Mouse (Mus musculus): Measurements from ENCODE around the gene Helt. TPM values are rescaled to one million over a fixed set of nuclear protein-coding genes. Genes with fewer than 3 reads are reported as not detected.
A peak's percentile ranks its signal among the peaks of the same experiment; 100 is the strongest.

Helt gene
- polyA plus RNA-seq (2015; fragmentation: Nextera tagmentation; extraction: Ambion mirVana), result 0.23 TPM in 1 of 2 replicates, not detected in the other

- no peak for DNase-seq (ENCODE audit: low spot score)
Observed at GRCm38 (mm10) chr8:46294181-46294892, at the start of gene Helt. Gene Helt, minus strand, starts transcription at chr8:46294671.

- DNase-seq (ENCODE audit: low spot score), result no peak
Observed at GRCm38 (mm10) chr8:46342272-46342671, 47.8 kb upstream of the Helt start.

- no peak for DNase-seq (ENCODE audit: low spot score)
Observed at GRCm38 (mm10) chr8:46340381-46341273, 46.2 kb upstream of the Helt start.

- no peak for DNase-seq (ENCODE audit: low spot score)
Observed at GRCm38 (mm10) chr8:46339317-46339716, 44.8 kb upstream of the Helt start.

- DNase-seq (ENCODE audit: low spot score), result no peak
Observed at GRCm38 (mm10) chr8:46336351-46336750, 41.9 kb upstream of the Helt start.

- DNase-seq (ENCODE audit: low spot score), result no peak
Observed at GRCm38 (mm10) chr8:46332389-46333061, 38.1 kb upstream of the Helt start.

- DNase-seq (ENCODE audit: low spot score), result no peak
Observed at GRCm38 (mm10) chr8:46331801-46332200, 37.3 kb upstream of the Helt start.

GRCm38 (mm10) chr8:46329396-46329795, 34.9 kb upstream of the Helt start:
- DNase-seq (ENCODE audit: low spot score), result no peak

GRCm38 (mm10) chr8:46327284-46327683, 32.8 kb upstream of the Helt start:
- DNase-seq (ENCODE audit: low spot score), result no peak

- DNase-seq (ENCODE audit: low spot score), result no peak
Observed at GRCm38 (mm10) chr8:46326715-46327114, 32.2 kb upstream of the Helt start.

- DNase-seq (ENCODE audit: low spot score), result no peak
Observed at GRCm38 (mm10) chr8:46324676-46325075, 30.2 kb upstream of the Helt start.

- no peak for DNase-seq (ENCODE audit: low spot score)
Observed at GRCm38 (mm10) chr8:46323672-46324191, 29.3 kb upstream of the Helt start.

- DNase-seq (ENCODE audit: low spot score), result no peak
Observed at GRCm38 (mm10) chr8:46322833-46323232, 28.4 kb upstream of the Helt start.

GRCm38 (mm10) chr8:46322421-46322820, 27.9 kb upstream of the Helt start:
- no peak for DNase-seq (ENCODE audit: low spot score)

- DNase-seq (ENCODE audit: low spot score), result no peak
Observed at GRCm38 (mm10) chr8:46318802-46319201, 24.3 kb upstream of the Helt start.

- DNase-seq (ENCODE audit: low spot score), result no peak
Observed at GRCm38 (mm10) chr8:46317161-46317560, 22.7 kb upstream of the Helt start.

- DNase-seq (ENCODE audit: low spot score), result no peak
Observed at GRCm38 (mm10) chr8:46313798-46314197, 19.3 kb upstream of the Helt start.

- DNase-seq (ENCODE audit: low spot score), result peak; percentile 82
Observed at GRCm38 (mm10) chr8:46311159-46311558, 16.7 kb upstream of the Helt start.

- no peak for DNase-seq (ENCODE audit: low spot score)
Observed at GRCm38 (mm10) chr8:46308189-46308588, 13.7 kb upstream of the Helt start.

GRCm38 (mm10) chr8:46305733-46306349, 11.4 kb upstream of the Helt start:
- peak; percentile 57 for DNase-seq (ENCODE audit: low spot score)

GRCm38 (mm10) chr8:46302121-46302520, 7.7 kb upstream of the Helt start:
- DNase-seq (ENCODE audit: low spot score), result no peak

Data from thymus, postnatal 0 days (tissue).